8 mouse cellular contexts compared by ENCODE assay signal in genomic region chr5:136987934-136988271, GRCm38 (mm10). TPM values are rescaled to one million over a fixed set of nuclear protein-coding genes. Genes with fewer than 3 reads are reported as not detected.
DNase-seq lines count a peak whose midpoint lies in the region; ATAC-seq and TF ChIP-seq lines count a peak whose summit lies in the region.

Gene Znhit1 (minus strand): TSS chr5:136988021.

- 12% methylated on average over 12 of the region's 12 CpGs for WGBS in forebrain, embryonic 10.5 days
- 3% methylated on average over 12 of the region's 12 CpGs for WGBS in limb, embryonic 15.5 days

- TF ChIP-seq CTCF in G1E (IDR thresholded peaks at IDR 0.05; ENCODE audit: low read depth, low read length), result no peak

- no peak for DNase-seq in heart, adult 18-20 months
- DNase-seq in heart, adult 9 months (ENCODE audit: low spot score in 2 of 2), result no peak
- peak; percentile 47 for DNase-seq in G1E (ENCODE audit: low spot score)
- DNase-seq in forebrain, embryonic 10.5 days (ENCODE audit: extremely low spot score, low spot score), result no peak
- peak; percentile 27 for DNase-seq in heart, postnatal 4 days
- peak; percentile 16 for DNase-seq in retina, embryonic 14.5 days (ENCODE audit: low spot score)
- no peak for DNase-seq in frontal cortex, postnatal 10 days (ENCODE audit: low spot score in 2 of 2)

- peak within 1 kb of the TSS; percentile 88 for H3K9ac ChIP-seq in limb, embryonic 15.5 days

- no peaks in the 10 kb centered on the region for H3K27me3 ChIP-seq in G1E (ENCODE audit: insufficient read depth, low read length)
- H3K27me3 ChIP-seq in forebrain, embryonic 10.5 days (ENCODE audit: poor library complexity, severe bottlenecking), result no peaks in the 10 kb centered on the region
- H3K27me3 ChIP-seq in limb, embryonic 15.5 days, result no peaks in the 10 kb centered on the region

- H3K4me3 ChIP-seq in G1E (ENCODE audit: low read depth, low read length), result peak within 1 kb of the TSS; percentile 90
- H3K4me3 ChIP-seq in forebrain, embryonic 10.5 days, result peak within 1 kb of the TSS; percentile 91
- peak within 1 kb of the TSS; percentile 92 for H3K4me3 ChIP-seq in limb, embryonic 15.5 days

- H3K27ac ChIP-seq in forebrain, embryonic 10.5 days, result peak within 1 kb of the TSS; percentile 100
- H3K27ac ChIP-seq in limb, embryonic 15.5 days, result peak within 1 kb of the TSS; percentile 97

- ATAC-seq in G1E (ENCODE audit: extremely low read depth, insufficient number of reproducible peaks, low FRiP score, poor library complexity, severe bottlenecking), result no peak
- ATAC-seq in limb, embryonic 15.5 days (ENCODE audit: insufficient number of reproducible peaks, low FRiP score, low TSS enrichment, low read depth), result no peak

- H3K9me3 ChIP-seq in G1E (replicated peaks), result no peaks in the 10 kb centered on the region
- H3K9me3 ChIP-seq in forebrain, embryonic 10.5 days, result no peaks in the 10 kb centered on the region
- H3K9me3 ChIP-seq in limb, embryonic 15.5 days, result no peaks in the 10 kb centered on the region

- H3K4me2 ChIP-seq in limb, embryonic 15.5 days, result peak within 1 kb of the TSS; percentile 78

- peaks cover 77% of the 10 kb centered on the region for H3K36me3 ChIP-seq in G1E (replicated peaks)
- H3K36me3 ChIP-seq in forebrain, embryonic 10.5 days (replicated peaks), result peaks cover 58% of the 10 kb centered on the region
- peaks cover 54% of the 10 kb centered on the region for H3K36me3 ChIP-seq in limb, embryonic 15.5 days

- peaks cover 35% of the 10 kb centered on the region for H3K4me1 ChIP-seq in G1E (ENCODE audit: insufficient read depth, low read depth, low read length)
- H3K4me1 ChIP-seq in forebrain, embryonic 10.5 days, result peaks cover 26% of the 10 kb centered on the region
- H3K4me1 ChIP-seq in limb, embryonic 15.5 days, result peaks cover 26% of the 10 kb centered on the region

RNA-seq across cellular contexts. Expression of gene Znhit1, which starts in this region (rescaled TPM):
- total RNA-seq in heart, adult 18-20 months (2021), result 10 to 100 TPM; 62.6 to 67.4 TPM
- total RNA-seq in G1E (2014; fragmentation: Nextera tagmentation), result 88.7 and 113 TPM in 2 replicates
- 35.5 and 43.4 TPM in 2 replicates for total RNA-seq in G1E (2017)
- polyA plus RNA-seq in G1E (2012), result 247 and 287 TPM in 2 replicates
- 102 and 107 TPM in 2 replicates for polyA plus RNA-seq in forebrain, embryonic 10.5 days (2016; fragmentation: Nextera tagmentation; extraction: Ambion mirVana)
- total RNA-seq in heart, postnatal 4 days (2021), result 10 to 100 TPM; 48.6 to 53.2 TPM
- polyA plus RNA-seq in limb, embryonic 15.5 days (2015; fragmentation: Nextera tagmentation; extraction: Ambion mirVana), result 96.7 and 106 TPM in 2 replicates

Comparison
In these comparisons a context has a peak if more than half of its experiments do, and no peak if none do; other contexts are left out.
1. DNase-seq: peak in G1E (single experiment), heart, postnatal 4 days (single experiment) and retina, embryonic 14.5 days (single experiment); none in heart, adult 18-20 months (0 of 2), heart, adult 9 months (0 of 2), forebrain, embryonic 10.5 days (single experiment) and frontal cortex, postnatal 10 days (0 of 2).
2. Peak in every context shown above with its lines, with median percentiles within 50 percentile points of each other: H3K4me3 ChIP-seq.